Mouse (Mus musculus): ENCODE measurements around the gene Lmcd1.

DNA sequence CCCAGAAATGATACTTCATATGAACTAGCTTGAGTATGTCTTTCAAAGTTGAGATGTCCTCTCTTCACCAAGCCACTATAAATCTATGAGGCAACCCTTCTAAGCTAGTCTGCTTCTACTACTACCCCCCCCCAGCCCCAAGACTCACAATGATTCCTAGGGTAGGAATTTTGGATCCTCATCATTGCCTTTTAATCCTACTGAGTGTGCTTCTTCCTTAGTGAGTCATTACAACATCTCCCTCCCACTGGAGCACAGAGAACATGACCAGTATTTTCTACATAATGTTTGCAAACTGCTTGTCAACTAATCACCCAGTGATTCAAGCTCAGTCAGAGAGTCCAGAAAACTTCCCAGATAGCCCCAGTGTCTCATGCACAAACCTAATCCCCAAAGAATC, 12.5 kb upstream of the Lmcd1 start:
- TF ChIP-seq CTCF (IDR thresholded peaks at IDR 0.05; ENCODE audit: low read depth) (no peak), EP300 (IDR thresholded peaks at IDR 0.05; ENCODE audit: low read depth) (no peak)
